Mouse (Mus musculus) CH12.LX (cell line): Measurements from ENCODE around the gene Zranb3.

Experiments
- BHLHE40 ChIP-seq: IDR thresholded peaks from 2 replicates; pipeline ENCODE4 v1.6.1; 2011; ENCODE audit warnings: mild to moderate bottlenecking, low read depth, low read length, improper control_type of control experiment
- CHD2 ChIP-seq: IDR thresholded peaks from 2 replicates; pipeline ENCODE4 v1.6.1; 2011; ENCODE audit warnings: low read length, improper control_type of control experiment
- CTCF ChIP-seq, 2 experiments: IDR thresholded peaks in 1 of 2; conservative IDR thresholded peaks in 1 of 2; 2 replicates each; pipeline ENCODE4 v1.5.1; 2011 to 2012; ENCODE audit warnings: low read depth in 2 of 2, low read length in 2 of 2, improper control_type of control experiment in 1 of 2, inconsistent platforms in 1 of 2, mild to moderate bottlenecking in 1 of 2, moderate library complexity in 1 of 2
- E2F4 ChIP-seq: IDR thresholded peaks from 2 replicates; pipeline ENCODE4 v1.6.1; 2011; ENCODE audit warnings: low read depth, low read length, improper control_type of control experiment; ENCODE audit not compliant: insufficient replicate concordance
- EP300 ChIP-seq: IDR thresholded peaks from 2 replicates; pipeline ENCODE4 v1.6.1; 2011; ENCODE audit warnings: low read length, improper control_type of control experiment
- GABPA ChIP-seq: IDR thresholded peaks from 2 replicates; pipeline ENCODE4 v1.6.1; 2012; ENCODE audit warnings: low read depth, low read length, improper control_type of control experiment, inconsistent platforms; ENCODE audit not compliant: insufficient replicate concordance
- MAZ ChIP-seq: IDR thresholded peaks from 2 replicates; pipeline ENCODE4 v1.6.1; 2012; ENCODE audit warnings: low read depth, mild to moderate bottlenecking, inconsistent platforms, low read length, improper control_type of control experiment, moderate library complexity
- MYC ChIP-seq: IDR thresholded peaks from 2 replicates; pipeline ENCODE4 v1.6.1; 2011; ENCODE audit warnings: low read depth, mild to moderate bottlenecking, improper control_type of control experiment, low read length
- NELFE ChIP-seq: IDR thresholded peaks from 2 replicates; pipeline ENCODE4 v1.6.1; 2011; ENCODE audit warnings: low read depth, low read length, improper control_type of control experiment
- NRF1 ChIP-seq: IDR thresholded peaks from 2 replicates; pipeline ENCODE4 v1.6.1; 2014; ENCODE audit warnings: low read depth, mild to moderate bottlenecking, inconsistent platforms, low read length, improper control_type of control experiment, moderate library complexity
- POLR2A ChIP-seq: IDR thresholded peaks from 2 replicates; pipeline ENCODE4 v1.6.1; 2011; ENCODE audit warnings: low read depth, mild to moderate bottlenecking, improper control_type of control experiment, low read length
- RAD21 ChIP-seq: IDR thresholded peaks from 2 replicates; pipeline ENCODE4 v1.6.1; 2011; ENCODE audit warnings: low read depth, mild to moderate bottlenecking, low read length, improper control_type of control experiment, moderate library complexity
- USF1 ChIP-seq: IDR thresholded peaks from 2 replicates; pipeline ENCODE4 v1.6.1; 2014; ENCODE audit warnings: low read depth, mild to moderate bottlenecking, inconsistent platforms, low read length, improper control_type of control experiment
- ZMIZ1 ChIP-seq: IDR thresholded peaks from 2 replicates; pipeline ENCODE4 v1.6.1; 2012; ENCODE audit warnings: low read depth, mild to moderate bottlenecking, inconsistent platforms, low read length, improper control_type of control experiment

DNA sequence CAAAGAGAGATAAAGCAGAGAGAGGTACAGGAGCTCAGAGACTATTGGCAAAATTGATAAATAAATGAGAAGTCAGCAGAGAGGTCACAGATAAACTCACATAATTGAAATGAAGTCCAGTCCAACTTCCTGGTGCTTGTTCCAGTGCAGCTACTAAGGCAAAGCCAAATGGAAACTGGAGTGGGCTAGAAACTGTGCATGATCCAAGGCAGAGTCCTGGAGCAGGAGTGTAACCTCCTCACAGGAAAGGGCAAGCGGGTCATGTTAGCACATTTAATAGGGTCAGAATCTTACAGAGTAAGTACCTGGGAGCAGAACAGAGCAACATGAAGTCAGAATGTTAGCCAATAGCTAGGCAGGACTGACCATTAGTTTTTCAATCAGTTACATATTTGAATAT is 24.2 kb downstream of the Zranb3 start:
- no peak for TF ChIP-seq GABPA
- TF ChIP-seq USF1: no peak
- TF ChIP-seq E2F4: no peak
- TF ChIP-seq EP300: no peak
- no peak for TF ChIP-seq CTCF (conservative IDR thresholded peaks at IDR 0.05 in 1 of 2, IDR thresholded peaks at IDR 0.05 in 1 of 2; ENCODE audit: low read depth in 2 of 2, low read length in 2 of 2)
- TF ChIP-seq RAD21: no peak
- TF ChIP-seq NRF1: no peak
- no peak for TF ChIP-seq MAZ
- TF ChIP-seq NELFE: no peak
- TF ChIP-seq MYC: no peak
- TF ChIP-seq CHD2: no peak
- no peak for TF ChIP-seq ZMIZ1
- no peak for TF ChIP-seq POLR2A
- TF ChIP-seq BHLHE40: no peak
